Mouse (Mus musculus) regulatory T cell (primary cell): ENCODE data around the gene Ddx47.

Experiments
- in situ Hi-C: fragments of 300-600 bp; cut with MboI, MseI; formaldehyde crosslinking; loops from one replicate; pipeline ENCODE4 v1.15.1; 2025; ENCODE audit warnings: high pct_unique_total_duplicates

The Ddx47 gene

DNA sequence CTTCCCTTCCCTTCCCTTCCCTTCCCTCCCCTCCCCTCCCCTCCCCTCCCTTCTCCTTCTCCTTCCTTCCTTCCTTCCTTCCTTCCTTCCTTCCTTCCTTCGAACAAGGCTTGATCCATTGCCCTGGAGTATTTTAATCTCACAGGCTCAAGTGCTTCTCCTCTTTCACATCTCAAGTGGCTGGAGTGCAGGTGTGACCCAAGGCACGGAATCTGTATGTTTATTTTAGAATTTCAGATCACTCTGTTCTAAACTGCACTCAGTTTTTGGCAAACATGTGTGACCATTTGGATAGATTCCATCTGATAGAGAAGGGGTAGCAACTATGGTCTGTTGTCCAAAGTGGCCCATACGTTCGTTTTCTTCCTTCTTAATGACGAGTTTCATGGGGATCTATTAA is 56.8 kb downstream of the Ddx47 start:
- in situ Hi-C loops: no loop called here

DNA sequence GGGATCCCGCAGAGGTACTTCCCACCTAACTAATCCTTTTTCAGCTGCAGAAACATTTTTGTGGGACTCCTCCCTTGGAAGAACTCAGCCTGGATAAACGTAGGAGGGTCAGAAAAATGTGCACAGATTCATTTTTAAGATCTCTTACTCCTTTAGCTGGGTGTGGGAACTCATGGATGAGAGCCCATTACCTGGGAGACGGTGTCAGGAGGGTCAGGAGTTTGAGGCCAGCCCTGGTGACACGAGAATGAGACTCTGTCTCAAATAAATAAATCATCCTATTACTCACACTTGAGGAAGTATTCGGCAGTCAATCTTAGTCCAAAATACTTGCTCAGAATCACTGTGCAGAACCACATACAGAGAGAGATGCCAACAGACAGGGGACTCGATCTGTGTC is 58.4 kb downstream of the Ddx47 start:
- in situ Hi-C loops: no loop called here

DNA sequence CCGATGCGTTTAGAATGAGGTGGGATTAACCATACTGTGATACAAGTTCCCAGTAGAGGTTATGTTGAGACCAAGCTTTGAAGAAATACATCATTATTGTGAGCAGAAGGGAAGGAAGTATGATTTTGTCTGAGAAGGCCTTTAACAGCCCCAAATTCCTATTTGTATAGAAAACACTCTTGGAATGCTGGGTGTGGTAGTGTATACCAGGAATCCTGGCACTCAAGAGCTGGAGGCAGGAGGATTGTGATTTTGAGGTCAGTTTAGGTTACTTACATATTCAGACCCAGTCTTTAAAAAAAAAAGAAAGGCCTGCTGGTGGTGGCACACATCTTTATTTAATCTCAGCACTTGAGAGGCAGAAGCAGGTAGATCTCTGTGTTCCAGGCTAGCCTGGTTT is 58.9 kb downstream of the Ddx47 start:
- in situ Hi-C loops: no loop called here
